Mouse (Mus musculus) intestine, embryonic 15.5 days (tissue): ENCODE measurements around the gene Arntl. TPM values are rescaled to one million over a fixed set of nuclear protein-coding genes. Genes with fewer than 3 reads are reported as not detected.

ENCODE experiments used
- ATAC-seq: fragments of 200-750 bp; cut with Nextera tagmentation; 2 replicates; pipeline ENCODE4 v1.8.0; 2017; ENCODE audit warnings: moderate TSS enrichment, moderate library complexity
- H3K27ac ChIP-seq: fragments of 300-500 bp; sonication (generic); 2 replicates; pipeline ENCODE4 v1.5.1; 2015; ENCODE audit warnings: mild to moderate bottlenecking, inconsistent platforms
- H3K27me3 ChIP-seq: fragments of 300-500 bp; sonication (generic); replicated peaks from 2 replicates; pipeline ENCODE4 v1.6.1; 2015; ENCODE audit warnings: inconsistent platforms
- H3K36me3 ChIP-seq: fragments of 300-500 bp; sonication (generic); 2 replicates; pipeline ENCODE4 v1.6.1; 2015; ENCODE audit warnings: inconsistent platforms
- H3K4me1 ChIP-seq: fragments of 300-500 bp; sonication (generic); replicated peaks from 2 replicates; pipeline ENCODE4 v1.6.1; 2015; ENCODE audit warnings: inconsistent platforms
- H3K4me2 ChIP-seq: fragments of 300-500 bp; sonication (generic); replicated peaks from 2 replicates; pipeline ENCODE4 v1.6.1; 2015; ENCODE audit warnings: mild to moderate bottlenecking, inconsistent platforms
- H3K4me3 ChIP-seq: fragments of 300-500 bp; sonication (generic); replicated peaks from 2 replicates; pipeline ENCODE4 v1.5.1; 2015; ENCODE audit warnings: inconsistent platforms
- H3K9ac ChIP-seq: fragments of 300-500 bp; sonication (generic); 2 replicates; pipeline ENCODE4 v1.6.1; 2015; ENCODE audit warnings: inconsistent platforms
- H3K9me3 ChIP-seq: fragments of 300-500 bp; sonication (generic); 2 replicates; pipeline ENCODE4 v1.6.1; 2016; ENCODE audit warnings: inconsistent platforms
- WGBS: fragments of 180-500 bp; shearing (Covaris S2); methylation state at CpG from one replicate; pipeline ENCODE4 v1.1.7; 2015; 5-methylcytosine and 5-hydroxymethylcytosine counted together
- polyA plus RNA-seq: library from polyadenylated mRNA; unstranded; fragments of >200 nt; fragmentation: Nextera tagmentation; extraction: Ambion mirVana; gene quantifications from 2 replicates; pipeline ENCODE4 v1.2.1, GENCODE M21; 2015

The Arntl gene
- polyA plus RNA-seq: 8.4 and 8.5 TPM in 2 replicates

DNA sequence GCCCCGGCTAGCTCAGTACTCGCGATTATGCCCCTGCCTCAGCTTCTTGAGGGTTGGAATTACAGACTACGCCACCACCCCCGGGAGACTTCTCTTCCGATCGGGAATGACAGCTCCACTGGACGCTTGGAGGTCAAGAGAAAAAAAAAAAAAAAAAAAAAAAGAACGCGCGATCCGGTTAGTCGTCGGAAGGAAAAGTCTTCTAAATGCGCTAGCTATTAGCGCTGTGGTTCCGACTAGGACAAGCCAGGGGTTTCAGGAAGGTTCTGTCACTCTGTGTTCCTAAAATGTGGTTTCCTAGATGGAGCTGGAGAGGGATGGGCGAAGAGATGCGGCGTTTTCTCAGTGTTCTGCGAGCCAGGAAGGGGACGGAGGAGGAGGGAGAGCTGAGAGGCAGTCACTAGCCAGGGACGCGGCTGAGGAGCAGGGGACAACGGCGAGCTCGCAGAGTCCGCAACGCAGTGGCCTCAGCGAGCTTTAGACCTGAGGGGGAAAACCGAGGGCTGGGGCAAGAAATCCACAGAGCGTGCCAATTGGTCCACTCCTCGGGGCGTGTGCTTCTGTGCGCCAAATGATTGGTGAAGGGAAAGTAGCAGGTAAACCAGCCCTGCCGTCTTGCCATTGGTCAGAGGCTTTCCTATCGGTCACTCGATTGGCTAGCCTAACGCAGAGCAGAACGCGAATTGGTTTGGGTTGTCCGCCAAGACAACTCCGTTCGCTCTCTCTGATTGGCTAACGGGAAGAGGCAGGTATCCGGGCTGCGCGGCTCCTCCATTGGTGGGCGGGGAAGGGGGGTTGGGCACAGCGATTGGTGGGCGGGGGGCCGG is at the start of gene Arntl:
Gene Arntl, plus strand, starts transcription at position 822 of the 827 bp plus-strand sequence.
- peaks cover 12% of the 10 kb centered on the region for H3K27me3 ChIP-seq
- WGBS: under 1% methylated on average over 52 of the region's 52 CpGs

DNA sequence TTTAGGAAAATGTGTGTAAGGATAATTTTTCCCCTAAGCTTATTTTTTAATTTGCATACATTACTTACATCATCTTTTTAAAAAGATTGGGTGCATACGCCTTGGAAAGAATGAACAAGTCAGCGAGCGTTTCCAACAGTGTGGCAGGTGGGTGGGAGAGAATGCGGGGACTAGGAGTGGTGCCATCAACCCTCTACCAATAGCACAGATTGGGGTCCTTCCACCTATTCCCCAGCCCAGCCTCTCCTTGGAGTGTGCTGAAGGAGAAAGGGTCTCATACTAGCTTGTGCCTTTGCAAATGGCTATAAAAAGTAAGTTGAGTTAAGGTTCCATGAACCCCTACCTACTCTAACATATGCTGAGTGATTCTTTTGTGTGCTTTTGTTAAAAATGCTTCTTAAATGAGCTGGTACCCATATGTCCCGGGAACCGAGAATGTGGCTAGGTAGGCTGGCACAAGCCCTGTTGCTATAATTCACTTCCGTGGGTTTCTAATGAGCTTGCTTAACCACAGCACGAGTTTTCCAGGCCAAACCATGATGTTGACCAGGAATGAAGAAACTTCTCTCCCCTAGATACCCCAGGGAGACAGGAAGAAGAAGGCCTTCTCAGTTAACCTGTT is 46.1 kb upstream of the Arntl start:
- Histone ChIP-seq H3K27ac (no peak overlapping the region), H3K27me3 (no peaks in the 10 kb centered on the region), H3K4me1 (no peaks in the 10 kb centered on the region), H3K4me2 (no peak overlapping the region), H3K9me3 (no peaks in the 10 kb centered on the region), H3K36me3 (no peaks in the 10 kb centered on the region), H3K4me3 (no peak overlapping the region), H3K9ac (no peak overlapping the region)
- ATAC-seq: no peak
- 86% methylated on average over 8 of the region's 8 CpGs for WGBS

More for the DNA sequence above, at the start of gene Arntl:
- ATAC-seq: peak; percentile 98
- Histone ChIP-seq H3K9ac (peak within 1 kb of the TSS; percentile 66), H3K4me1 (peaks cover 12% of the 10 kb centered on the region; the same call in 1 of the 2 replicates), H3K9me3 (no peaks in the 10 kb centered on the region), H3K4me3 (peak within 1 kb of the TSS; percentile 85), H3K27ac (peak within 1 kb of the TSS; percentile 72), H3K4me2 (peak within 1 kb of the TSS; percentile 89), H3K36me3 (no peaks in the 10 kb centered on the region)

DNA sequence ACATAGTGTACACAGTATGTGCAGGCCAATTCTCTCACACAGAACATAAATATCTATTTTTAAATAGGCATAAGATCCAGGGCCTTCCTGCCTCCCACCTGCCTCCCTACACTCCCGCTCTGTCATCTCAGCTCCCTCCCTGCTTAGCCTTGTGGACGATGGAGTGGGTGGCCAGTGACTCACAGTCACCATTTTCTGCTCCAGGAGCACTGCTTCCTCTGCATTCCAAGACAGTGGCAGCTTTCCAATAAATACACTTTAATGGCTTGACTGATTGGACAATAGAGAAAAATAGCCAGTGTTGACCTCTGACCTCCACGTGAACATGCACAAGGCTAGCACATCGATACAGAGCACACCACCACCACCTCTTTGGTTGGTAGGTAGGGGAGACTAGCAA is 42.5 kb upstream of the Arntl start:
- Histone ChIP-seq H3K4me3 (no peak overlapping the region), H3K4me2 (no peak overlapping the region), H3K27ac (no peak overlapping the region), H3K9ac (no peak overlapping the region), H3K9me3 (no peaks in the 10 kb centered on the region), H3K4me1 (no peaks in the 10 kb centered on the region), H3K36me3 (no peaks in the 10 kb centered on the region), H3K27me3 (no peaks in the 10 kb centered on the region)
- no peak for ATAC-seq
- WGBS: 64% methylated on average over 4 of the region's 4 CpGs

DNA sequence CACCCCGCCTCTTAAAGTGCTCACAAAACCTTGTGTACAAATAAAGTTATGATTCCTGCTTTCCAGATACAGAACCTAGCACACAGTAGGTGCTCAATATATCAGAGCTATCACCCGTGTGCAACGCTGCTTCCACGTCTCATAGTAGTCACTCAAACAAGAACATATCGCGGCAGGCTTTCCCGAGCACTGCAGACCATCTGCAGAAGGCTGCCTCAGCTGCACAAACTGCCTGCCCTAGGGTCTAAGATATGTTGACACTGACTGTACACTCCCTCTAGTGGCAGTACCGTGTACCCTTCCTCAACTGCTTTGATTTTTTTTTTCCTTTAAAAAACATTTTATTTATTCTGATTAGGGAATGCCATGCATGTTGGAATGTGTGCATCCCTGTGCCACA is 40.2 kb upstream of the Arntl start:
- no peaks in the 10 kb centered on the region for H3K9me3 ChIP-seq
- no peak overlapping the region for H3K4me2 ChIP-seq
- no peaks in the 10 kb centered on the region for H3K27me3 ChIP-seq
- 37% methylated on average over 8 of the region's 8 CpGs for WGBS
- no peaks in the 10 kb centered on the region for H3K4me1 ChIP-seq
- no peaks in the 10 kb centered on the region for H3K36me3 ChIP-seq
- no peak overlapping the region for H3K4me3 ChIP-seq
- H3K27ac ChIP-seq: no peak overlapping the region
- peak; percentile 71 for ATAC-seq
- H3K9ac ChIP-seq: no peak overlapping the region

DNA sequence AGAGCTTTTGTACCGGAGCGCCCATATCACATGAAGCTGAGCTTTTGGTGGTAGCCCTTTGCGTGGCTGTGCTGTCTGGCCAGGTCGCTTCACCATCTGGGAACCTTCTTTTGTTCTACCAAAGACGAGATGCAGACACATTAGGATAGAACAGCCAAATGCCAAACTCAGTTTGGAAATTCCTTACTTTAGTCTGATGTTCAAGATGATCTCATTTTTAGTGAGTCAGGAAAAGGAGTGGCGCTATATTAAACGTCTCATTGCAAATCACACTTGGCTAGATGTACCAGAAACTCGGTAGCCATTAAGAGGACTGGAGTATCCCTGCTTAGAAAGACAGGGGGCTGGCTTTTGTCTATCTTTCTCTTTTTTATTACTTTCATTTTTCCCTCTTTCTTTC is 38.7 kb upstream of the Arntl start:
- 0 out of 2 replicates have a peak, but pooled peaks cover 2% of the 10 kb centered on the region for H3K4me1 ChIP-seq
- H3K4me2 ChIP-seq: no peak overlapping the region
- no peak for ATAC-seq
- 76% methylated on average over 8 of the region's 8 CpGs for WGBS
- H3K9ac ChIP-seq: no peak overlapping the region
- no peak overlapping the region for H3K27ac ChIP-seq
- H3K27me3 ChIP-seq: no peaks in the 10 kb centered on the region
- no peak overlapping the region for H3K4me3 ChIP-seq
- H3K36me3 ChIP-seq: no peaks in the 10 kb centered on the region
- no peaks in the 10 kb centered on the region for H3K9me3 ChIP-seq

DNA sequence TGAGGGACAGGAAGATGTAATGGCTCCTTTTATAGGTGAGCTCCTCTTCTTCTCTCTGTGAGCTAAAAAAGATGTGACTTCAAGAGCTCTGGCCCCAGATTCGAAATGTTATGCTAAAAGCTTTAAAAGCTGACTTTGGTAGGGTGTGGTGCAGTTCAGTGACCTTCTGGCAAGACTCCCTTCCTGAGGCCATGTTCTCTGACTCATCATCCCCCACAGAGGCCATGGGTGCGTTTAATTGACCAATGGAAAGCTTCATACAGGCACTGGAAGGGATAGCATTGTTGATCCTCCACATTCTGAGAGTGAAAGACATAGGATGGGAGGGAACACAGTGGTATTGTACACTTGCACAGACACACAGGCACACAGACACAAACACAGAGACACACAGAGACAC is 34.8 kb upstream of the Arntl start:
- 58% methylated on average over 2 of the region's 2 CpGs for WGBS
- ATAC-seq: peak; percentile 43; the same call in 1 of the 2 replicates

DNA sequence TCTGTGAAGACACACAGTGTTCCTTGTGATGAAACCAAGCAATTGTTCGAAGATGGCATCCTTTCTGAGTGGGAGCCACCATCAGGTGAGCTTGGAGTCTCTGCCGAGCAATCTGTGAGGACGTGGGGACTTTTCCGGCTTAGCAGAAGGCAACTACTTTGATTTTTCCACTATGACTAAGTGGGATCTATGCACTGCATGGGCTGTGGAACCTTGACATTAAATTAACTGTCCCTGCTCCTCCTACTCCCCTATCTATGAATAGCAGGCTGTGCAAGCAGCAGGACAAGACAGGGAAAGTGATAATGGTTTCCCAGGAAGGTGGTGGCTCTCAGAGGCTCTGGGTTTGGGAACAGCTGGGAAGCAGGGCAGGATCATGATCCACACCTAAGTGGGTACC is 31.8 kb upstream of the Arntl start:
- Histone ChIP-seq H3K9ac (no peak overlapping the region), H3K4me2 (no peak overlapping the region), H3K9me3 (no peaks in the 10 kb centered on the region), H3K4me3 (no peak overlapping the region), H3K4me1 (0 out of 2 replicates have a peak, but pooled peaks cover 2% of the 10 kb centered on the region), H3K27me3 (no peaks in the 10 kb centered on the region), H3K36me3 (no peaks in the 10 kb centered on the region), H3K27ac (no peak overlapping the region)
- WGBS: 83% methylated on average over 4 of the region's 4 CpGs
- ATAC-seq: no peak

More for the DNA sequence above, 34.8 kb upstream of the Arntl start:
- Histone ChIP-seq H3K36me3 (no peaks in the 10 kb centered on the region), H3K4me3 (no peak overlapping the region), H3K27ac (no peak overlapping the region), H3K4me1 (0 out of 2 replicates have a peak, but pooled peaks cover 2% of the 10 kb centered on the region), H3K4me2 (no peak overlapping the region), H3K9ac (no peak overlapping the region), H3K27me3 (no peaks in the 10 kb centered on the region), H3K9me3 (no peaks in the 10 kb centered on the region)

DNA sequence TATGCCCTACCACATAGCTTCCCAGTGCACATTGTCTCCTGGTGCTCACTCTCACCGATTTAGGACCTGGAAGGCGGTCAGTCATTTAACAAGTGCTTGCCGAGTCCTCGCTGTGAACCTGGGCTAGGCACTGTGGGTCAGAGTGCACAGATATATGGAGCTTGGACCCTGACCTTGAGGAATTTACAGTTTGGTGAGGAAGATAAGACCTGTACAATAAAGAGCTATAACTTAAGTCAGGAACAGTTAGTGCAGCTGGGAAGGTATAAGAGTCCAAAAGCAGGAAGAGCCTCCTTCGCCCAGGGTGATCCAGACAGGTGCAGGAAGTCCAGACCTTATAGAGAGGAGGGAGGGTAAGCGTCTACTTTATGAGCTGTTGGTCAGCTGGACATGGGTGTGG is 29.2 kb upstream of the Arntl start:
- Histone ChIP-seq H3K27ac (no peak overlapping the region), H3K4me1 (no peaks in the 10 kb centered on the region), H3K9ac (no peak overlapping the region), H3K4me3 (no peak overlapping the region), H3K36me3 (no peaks in the 10 kb centered on the region), H3K4me2 (no peak overlapping the region), H3K9me3 (no peaks in the 10 kb centered on the region), H3K27me3 (no peaks in the 10 kb centered on the region)
- WGBS: 63% methylated on average over 6 of the region's 6 CpGs
- peak; percentile 92 for ATAC-seq

DNA sequence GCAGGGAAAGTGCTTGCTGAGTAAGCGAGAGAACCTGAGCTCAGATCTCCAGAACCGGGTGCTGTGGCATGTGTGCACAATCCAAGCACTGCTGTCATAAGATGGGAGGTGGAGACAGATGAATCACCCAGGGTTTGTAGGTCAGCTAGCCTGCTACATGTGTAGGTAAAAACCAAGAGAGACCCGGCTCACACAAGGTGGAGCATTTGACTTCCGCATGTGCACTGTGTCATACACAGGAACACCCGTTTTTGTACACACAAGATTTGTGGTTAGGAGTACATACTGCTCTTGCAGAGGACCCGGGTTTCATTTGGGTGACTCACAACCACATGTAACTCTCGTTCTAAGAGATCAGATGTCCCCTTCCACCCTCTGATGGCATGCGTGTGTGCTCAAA is 23.5 kb upstream of the Arntl start:
- WGBS: 88% methylated on average over 8 of the region's 8 CpGs
- Histone ChIP-seq H3K4me1 (no peaks in the 10 kb centered on the region), H3K36me3 (no peaks in the 10 kb centered on the region), H3K27me3 (no peaks in the 10 kb centered on the region), H3K4me3 (no peak overlapping the region), H3K4me2 (no peak overlapping the region), H3K9ac (no peak overlapping the region), H3K9me3 (no peaks in the 10 kb centered on the region), H3K27ac (no peak overlapping the region)
- no peak for ATAC-seq

DNA sequence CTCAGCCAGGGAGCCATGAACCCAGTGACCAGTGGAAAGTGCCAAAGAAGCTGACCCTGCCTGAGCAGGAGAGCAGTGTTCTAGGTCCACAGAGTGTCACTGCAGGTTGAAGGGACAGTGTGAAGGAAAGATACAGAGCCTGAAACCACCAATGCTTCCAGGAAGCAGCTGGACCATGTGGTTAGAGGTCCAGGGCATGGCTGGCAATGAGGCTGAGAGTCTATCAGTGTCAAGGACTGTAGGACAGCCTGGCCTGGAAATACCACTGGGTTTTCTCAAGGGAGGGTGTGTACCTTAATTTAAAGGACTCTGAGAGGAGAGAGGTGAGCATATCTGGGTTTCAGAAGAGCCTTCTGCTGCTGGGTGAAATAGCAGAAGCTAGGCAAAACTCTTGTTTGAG is 22.2 kb upstream of the Arntl start:
- Histone ChIP-seq H3K27me3 (no peaks in the 10 kb centered on the region), H3K9me3 (no peaks in the 10 kb centered on the region), H3K4me3 (no peak overlapping the region), H3K9ac (no peak overlapping the region), H3K27ac (no peak overlapping the region), H3K4me2 (no peak overlapping the region), H3K4me1 (no peaks in the 10 kb centered on the region), H3K36me3 (no peaks in the 10 kb centered on the region)
- ATAC-seq: no peak

DNA sequence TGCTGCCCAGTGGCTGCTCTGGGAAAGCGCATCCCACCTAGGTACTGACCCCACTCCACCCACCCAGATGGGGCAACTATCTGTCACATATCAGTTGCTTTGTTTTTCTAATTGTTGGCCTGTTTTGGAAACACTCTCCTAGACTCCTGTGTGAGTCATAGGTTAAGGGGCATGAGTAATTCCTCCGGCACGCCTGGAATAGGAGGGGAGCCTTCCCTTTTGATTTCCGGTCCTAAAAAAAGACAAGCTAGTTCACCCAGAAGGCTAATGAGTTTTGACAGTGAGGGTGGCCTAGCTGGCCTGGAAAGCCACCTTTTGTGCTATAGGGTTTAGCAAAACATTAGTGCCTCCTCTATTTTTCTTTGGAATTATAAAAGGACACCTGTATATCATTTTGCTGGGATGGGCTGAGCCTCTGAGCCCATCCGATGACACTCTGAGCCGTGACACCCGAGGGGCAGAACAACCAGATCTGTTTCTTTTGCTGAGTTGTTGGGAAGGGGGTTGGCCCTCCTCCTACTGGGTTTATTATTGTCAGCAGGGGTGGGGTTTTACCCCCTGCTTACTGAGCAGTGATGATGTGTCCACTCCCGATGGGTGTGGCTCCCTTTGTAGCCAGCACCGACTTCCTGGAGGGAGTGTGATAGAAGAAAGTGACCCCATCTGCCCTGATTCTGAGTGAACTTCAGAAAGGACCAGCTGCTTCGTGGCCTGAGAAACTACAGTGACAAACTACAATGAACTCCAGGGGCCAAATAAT is 21.0 kb upstream of the Arntl start:
- Histone ChIP-seq H3K4me1 (no peaks in the 10 kb centered on the region), H3K9ac (no peak overlapping the region), H3K27me3 (no peaks in the 10 kb centered on the region), H3K36me3 (no peaks in the 10 kb centered on the region), H3K9me3 (no peaks in the 10 kb centered on the region), H3K27ac (no peak overlapping the region), H3K4me2 (no peak overlapping the region), H3K4me3 (no peak overlapping the region)
- peak; percentile 56; the same call in 1 of the 2 replicates for ATAC-seq
- WGBS: 51% methylated on average over 10 of the region's 10 CpGs

DNA sequence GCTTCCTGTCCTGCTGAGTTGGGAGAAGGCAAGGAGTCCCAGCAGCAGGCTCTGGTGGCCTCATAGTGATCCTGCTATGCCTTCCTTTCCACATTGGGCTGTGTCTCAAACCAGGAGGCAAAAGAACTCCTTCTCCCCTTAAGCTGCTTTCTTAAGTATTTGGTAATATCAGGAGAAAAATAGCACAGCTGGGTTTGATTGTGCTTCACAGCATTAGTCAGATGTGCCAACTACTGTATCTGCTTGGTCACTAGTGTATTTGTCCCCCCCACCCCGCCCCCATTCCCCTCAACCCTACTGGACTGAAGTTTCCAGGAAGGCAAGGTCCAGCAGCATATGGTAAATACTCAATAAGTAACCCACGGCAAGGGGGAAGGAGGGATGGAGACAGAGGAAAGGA is 19.2 kb upstream of the Arntl start:
- Histone ChIP-seq H3K36me3 (no peaks in the 10 kb centered on the region), H3K4me3 (no peak overlapping the region), H3K9me3 (no peaks in the 10 kb centered on the region), H3K4me1 (no peaks in the 10 kb centered on the region), H3K9ac (no peak overlapping the region), H3K4me2 (no peak overlapping the region), H3K27ac (no peak overlapping the region), H3K27me3 (no peaks in the 10 kb centered on the region)
- ATAC-seq: no peak
- 49% methylated on average over 2 of the region's 2 CpGs for WGBS
